Mouse (Mus musculus): ENCODE results near the gene Cse1l.

Cse1l gene

DNA sequence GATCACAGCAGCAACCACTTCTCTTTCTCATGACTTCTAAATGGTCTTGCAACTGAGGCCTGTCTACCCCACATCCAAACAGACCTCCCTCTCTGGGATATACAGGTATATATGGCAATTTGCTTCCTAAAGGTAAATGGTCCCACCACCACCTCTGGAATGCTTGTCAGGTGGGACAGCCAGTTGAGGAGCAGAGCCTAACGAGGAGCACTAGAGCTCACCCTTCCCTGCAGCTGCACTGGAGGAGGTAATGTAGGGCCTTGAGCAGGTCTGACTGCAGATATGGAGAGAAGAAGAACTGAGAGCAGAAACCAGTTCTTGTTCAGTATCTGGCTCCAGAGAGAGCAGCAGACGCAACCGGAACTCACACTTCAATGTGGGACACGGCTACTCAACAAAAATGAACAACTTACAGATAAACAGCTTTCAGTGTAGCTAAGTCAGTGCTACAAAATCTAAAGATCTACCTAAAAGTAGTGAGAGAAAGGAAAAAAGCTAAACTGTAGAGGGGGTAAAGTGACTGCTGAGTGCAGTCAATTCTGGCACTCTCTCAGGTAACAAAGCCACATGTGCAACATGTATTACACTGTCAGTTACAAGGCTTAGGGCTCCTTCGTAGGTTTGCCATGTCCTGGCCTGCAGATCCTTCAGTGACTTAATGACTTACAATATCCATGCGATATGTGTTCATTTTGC, 68.5 kb downstream of the Cse1l start:
- DNase-seq (ENCODE audit: low spot score): no peak

DNA sequence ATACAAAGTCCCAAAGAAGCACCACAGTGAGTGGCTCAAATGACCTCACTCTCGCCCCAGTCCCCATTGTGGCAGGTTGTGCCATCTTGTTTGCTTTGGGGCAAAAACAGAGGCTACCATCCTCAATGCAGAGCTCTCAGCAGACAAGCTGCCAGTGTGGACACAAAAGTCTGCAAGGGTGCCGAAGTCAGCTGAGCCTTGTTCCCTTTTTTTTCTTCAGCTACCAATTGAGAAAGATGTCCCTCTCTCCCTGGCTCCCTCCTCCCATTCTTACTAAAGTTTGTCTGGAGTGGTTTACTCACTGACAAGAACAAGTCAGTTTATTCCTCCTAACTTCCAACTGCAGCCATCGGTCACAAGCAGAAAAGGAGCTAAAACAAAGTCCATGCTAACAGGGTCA, 70.5 kb downstream of the Cse1l start:
- DNase-seq (ENCODE audit: low spot score): no peak

DNA sequence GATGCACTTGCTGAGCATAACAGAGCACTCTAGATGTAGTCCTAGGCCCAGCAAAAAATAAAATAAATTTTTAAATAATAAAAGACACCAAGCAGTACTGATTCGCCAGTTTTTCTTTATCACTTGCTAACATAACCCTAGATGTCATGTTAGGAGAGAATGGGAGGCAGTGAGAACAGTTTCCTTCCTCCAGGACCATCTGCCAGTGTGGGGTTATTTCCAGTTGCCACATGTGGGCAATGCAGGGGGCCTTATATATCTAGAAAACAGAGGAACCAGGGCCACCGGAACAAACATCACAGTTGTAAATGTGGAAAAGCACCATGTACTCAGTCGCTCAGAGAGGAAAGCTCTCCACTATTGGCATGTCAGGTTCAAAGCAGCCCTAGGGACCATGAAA, 71.7 kb downstream of the Cse1l start:
- DNase-seq (ENCODE audit: low spot score): no peak

DNA sequence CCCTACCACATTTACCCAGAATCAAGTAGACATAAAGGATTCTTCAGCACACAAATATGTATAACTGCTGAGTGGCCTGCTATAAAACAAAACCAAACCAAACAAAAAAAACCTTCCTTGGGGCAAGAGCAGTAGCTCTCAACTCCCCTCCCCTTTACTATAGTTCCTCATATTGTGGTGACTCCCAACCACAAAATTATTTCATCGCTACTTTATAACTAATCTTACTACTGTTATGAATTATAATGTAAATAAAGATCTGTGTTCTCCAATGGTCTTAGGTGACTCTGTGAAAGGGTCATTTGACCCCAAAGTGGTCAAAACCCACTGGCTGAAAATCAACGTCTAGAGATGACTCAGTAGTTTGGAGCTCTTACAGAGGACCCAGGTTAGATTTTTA, 74.3 kb downstream of the Cse1l start:
- no peak for DNase-seq (ENCODE audit: low spot score)

DNA sequence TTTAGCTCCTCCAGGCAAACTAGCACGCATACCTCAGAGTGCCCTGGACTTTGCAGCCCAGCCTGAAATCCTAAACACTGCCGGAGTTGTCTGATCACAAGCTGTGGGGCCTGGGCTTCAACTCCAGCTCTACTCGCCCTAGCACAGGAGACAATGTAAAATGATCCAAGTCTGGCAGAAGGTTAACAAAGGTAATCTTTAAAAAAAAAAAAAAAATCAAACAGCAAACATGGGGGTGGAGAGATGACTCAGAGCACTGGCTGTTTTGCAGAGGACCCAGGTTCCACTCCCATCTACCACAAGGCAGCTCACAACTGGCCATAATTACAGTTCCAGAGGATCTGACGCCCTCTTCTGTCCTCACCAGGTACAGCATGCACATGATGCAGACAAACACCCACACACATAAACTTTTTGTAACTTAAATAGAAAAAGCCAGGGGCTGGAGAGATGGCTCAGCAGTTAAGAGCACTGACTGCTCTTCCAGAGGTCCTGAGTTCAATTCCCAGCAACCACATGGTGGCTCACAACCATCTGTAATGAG, 77.6 kb downstream of the Cse1l start:
- no peak for DNase-seq (ENCODE audit: low spot score)

DNA sequence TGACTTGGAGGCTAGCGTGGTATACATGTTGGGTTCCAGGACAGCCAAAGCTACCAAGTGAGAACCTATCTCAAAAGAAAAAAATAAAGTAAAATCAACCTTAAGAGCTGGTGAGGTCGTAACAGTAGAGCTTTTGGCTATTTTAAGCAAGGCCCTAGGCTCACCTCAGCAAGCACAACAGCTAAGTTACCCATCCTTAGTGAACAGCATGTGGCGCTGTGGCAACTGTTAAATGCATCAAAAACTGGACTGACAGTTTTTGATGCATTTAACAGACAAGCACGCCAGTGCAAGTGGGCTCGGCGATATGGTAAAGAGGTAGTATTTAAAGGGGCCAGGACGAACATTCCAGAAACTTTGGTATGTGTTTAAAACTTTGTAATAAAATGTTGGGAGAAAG, 85.0 kb downstream of the Cse1l start:
- DNase-seq (ENCODE audit: low spot score): no peak

DNA sequence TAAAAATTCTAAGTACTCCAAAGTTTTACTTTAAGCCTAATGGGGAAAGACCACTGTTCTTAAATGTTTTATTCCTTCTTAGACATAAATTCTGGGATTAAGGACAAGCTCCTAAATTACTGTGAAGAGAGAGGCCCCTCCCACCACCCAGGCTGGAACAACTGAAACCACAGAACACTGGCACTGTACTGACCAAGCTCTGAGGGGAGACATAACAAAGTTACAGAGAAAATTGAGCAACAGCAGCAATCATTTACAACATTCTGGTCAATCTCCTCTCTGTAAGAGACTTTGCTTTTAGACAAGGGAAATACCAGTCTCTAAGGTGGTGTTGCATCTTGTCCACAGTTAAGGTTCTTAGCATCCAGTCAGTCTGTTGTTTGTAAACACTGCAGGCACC, 86.1 kb downstream of the Cse1l start:
- no peak for DNase-seq (ENCODE audit: low spot score)

DNA sequence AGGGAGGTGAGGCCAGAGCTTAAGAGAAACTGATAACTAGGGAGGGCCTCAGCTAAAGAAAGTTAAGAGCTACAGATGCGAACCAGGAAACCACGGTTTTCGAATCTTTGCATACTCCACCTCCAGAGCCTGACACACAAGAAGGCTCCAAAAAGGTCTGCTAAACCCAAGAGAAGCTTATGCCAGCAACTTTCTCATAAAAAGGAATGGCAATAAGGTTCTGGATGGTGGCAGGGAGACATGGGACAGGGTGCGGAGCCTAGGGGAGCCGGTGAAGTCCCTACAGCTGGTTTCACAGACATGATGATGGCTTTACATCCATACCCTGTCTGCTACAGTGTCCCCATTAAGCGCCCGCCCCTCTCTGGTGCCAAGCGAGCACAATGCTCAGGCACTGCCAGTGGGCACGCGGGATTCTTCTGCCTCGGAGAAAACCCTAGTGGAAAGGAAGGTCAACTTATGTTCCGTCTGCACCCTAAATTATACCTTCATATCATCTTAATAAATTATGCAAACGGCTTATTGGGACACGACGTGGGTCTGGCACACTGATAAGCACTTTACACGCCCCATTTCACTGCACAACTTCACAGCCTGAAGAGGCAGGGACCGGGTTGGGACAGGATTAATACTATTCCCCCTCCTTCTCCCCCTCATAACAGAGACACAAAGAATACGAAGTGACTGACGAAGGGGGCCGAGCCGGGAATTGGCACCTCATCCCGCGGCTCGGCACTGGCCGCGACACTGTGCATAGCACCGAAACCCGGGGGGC, 89.4 kb downstream of the Cse1l start:
- peak; percentile 16 for DNase-seq (ENCODE audit: low spot score)
